Mouse (Mus musculus) midbrain, postnatal 0 days (tissue): ENCODE results near the gene Slc2a10. TPM values are rescaled to one million over a fixed set of nuclear protein-coding genes. Genes with fewer than 3 reads are reported as not detected.
"Not testable (repeated sequence)": the region's sequence is repeated elsewhere in the genome, so short reads cannot be mapped to it uniquely, and the experiment has no call there.

Experiments
- ATAC-seq: fragments of 200-750 bp; cut with Nextera tagmentation; 2 replicates; pipeline ENCODE4 v1.8.0; 2017; ENCODE audit warnings: moderate number of reproducible peaks, mild to moderate bottlenecking, moderate TSS enrichment, moderate library complexity; ENCODE audit not compliant: low FRiP score
- DNase-seq: peaks from one replicate; pipeline ENCODE4 v3.0.0-alpha.2; 2015; ENCODE audit warnings: low spot score
- H3K27ac ChIP-seq: fragments of 300-500 bp; sonication (generic); 2 replicates; pipeline ENCODE4 v1.5.1; 2014; ENCODE audit warnings: low read depth, mild to moderate bottlenecking, low read length, mixed read lengths
- H3K27me3 ChIP-seq: fragments of 300-500 bp; sonication (generic); 2 replicates; pipeline ENCODE4 v1.6.1; 2014; ENCODE audit warnings: low read length, control low read depth, mixed read lengths; ENCODE audit not compliant: insufficient read depth
- H3K36me3 ChIP-seq: fragments of 300-500 bp; sonication (generic); 2 replicates; pipeline ENCODE4 v1.6.1; 2014; ENCODE audit warnings: low read length, control low read depth, mixed read lengths; ENCODE audit not compliant: insufficient read depth
- H3K4me1 ChIP-seq: fragments of 300-500 bp; sonication (generic); 2 replicates; pipeline ENCODE4 v1.6.1; 2014; ENCODE audit warnings: mild to moderate bottlenecking, control low read depth, antibody characterized with exemption, low read length, mixed read lengths; ENCODE audit not compliant: insufficient read depth
- H3K4me2 ChIP-seq: fragments of 300-500 bp; sonication (generic); 2 replicates; pipeline ENCODE4 v1.6.1; 2014; ENCODE audit warnings: low read depth, mild to moderate bottlenecking, low read length, mixed read lengths; ENCODE audit not compliant: poor library complexity, severe bottlenecking
- H3K4me3 ChIP-seq: fragments of 300-500 bp; sonication (generic); 2 replicates; pipeline ENCODE4 v1.5.1; 2014; ENCODE audit warnings: low read depth, mild to moderate bottlenecking, low read length, moderate library complexity
- H3K9ac ChIP-seq: fragments of 300-500 bp; sonication (generic); replicated peaks from 2 replicates; pipeline ENCODE4 v1.6.1; 2014; ENCODE audit warnings: mild to moderate bottlenecking, low read length, moderate library complexity, mixed read lengths; ENCODE audit not compliant: poor library complexity, severe bottlenecking
- H3K9me3 ChIP-seq: fragments of 300-500 bp; sonication (generic); 2 replicates; pipeline ENCODE4 v1.6.1; 2016; ENCODE audit warnings: low read length, control low read depth
- CTCF ChIP-seq: IDR thresholded peaks from 2 replicates; pipeline ENCODE4 v1.5.1; 2016; ENCODE audit warnings: antibody characterized with exemption, mild to moderate bottlenecking
- WGBS: fragments of 180-500 bp; shearing (Covaris S2); extraction: QIAGEN DNeasy Blood & Tissue Kit; methylation state at CpG from one replicate; pipeline ENCODE4 v1.1.7; 2014; 5-methylcytosine and 5-hydroxymethylcytosine counted together
- polyA plus RNA-seq: library from polyadenylated mRNA; unstranded; fragments of >200 nt; fragmentation: Nextera tagmentation; extraction: Ambion mirVana; gene quantifications from 2 replicates; pipeline ENCODE4 v1.2.1, GENCODE M21; 2015
- total RNA-seq: library from RNA; depleted of rRNA; stranded (reverse); fragments of >200 nt; gene quantifications from 2 replicates; pipeline ENCODE4 v1.2.3, GENCODE M21; 2014

The Slc2a10 gene
- total and polyA plus RNA-seq, 2 experiments from 2014 or later: 1.9 to 2.5 TPM

DNA sequence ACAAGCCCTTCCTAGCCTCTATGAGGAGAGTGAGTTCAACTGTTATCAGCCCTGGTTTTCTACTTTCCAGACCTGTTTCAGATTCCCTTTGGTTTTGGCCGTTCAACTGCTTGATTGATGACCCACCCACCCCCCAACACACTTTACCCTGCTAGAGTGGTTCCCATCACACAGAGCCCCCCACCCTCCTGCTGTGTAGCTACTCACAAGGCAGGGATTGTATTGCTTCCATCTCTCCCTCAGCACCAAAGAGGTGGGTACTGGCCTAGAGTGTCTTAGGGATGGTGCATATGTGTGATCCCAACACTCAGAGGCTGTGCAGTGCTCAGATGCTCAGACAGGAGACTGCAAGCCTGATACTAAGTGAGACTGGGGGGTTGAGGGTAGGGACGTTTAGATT lies 9.1 kb upstream of the Slc2a10 start:
- Histone ChIP-seq H3K4me2 (no peak overlapping the region), H3K36me3 (peaks cover 10% of the 10 kb centered on the region), H3K9ac (peak overlapping the region; percentile 83; the same call in 1 of the 2 replicates), H3K27ac (peak overlapping the region; percentile 80), H3K9me3 (no peaks in the 10 kb centered on the region), H3K27me3 (no peaks in the 10 kb centered on the region), H3K4me3 (no peak overlapping the region), H3K4me1 (no peaks in the 10 kb centered on the region)
- WGBS: 47% methylated on average over 2 of the region's 2 CpGs
- no peak for TF ChIP-seq CTCF
- ATAC-seq: no peak
- no peak for DNase-seq

DNA sequence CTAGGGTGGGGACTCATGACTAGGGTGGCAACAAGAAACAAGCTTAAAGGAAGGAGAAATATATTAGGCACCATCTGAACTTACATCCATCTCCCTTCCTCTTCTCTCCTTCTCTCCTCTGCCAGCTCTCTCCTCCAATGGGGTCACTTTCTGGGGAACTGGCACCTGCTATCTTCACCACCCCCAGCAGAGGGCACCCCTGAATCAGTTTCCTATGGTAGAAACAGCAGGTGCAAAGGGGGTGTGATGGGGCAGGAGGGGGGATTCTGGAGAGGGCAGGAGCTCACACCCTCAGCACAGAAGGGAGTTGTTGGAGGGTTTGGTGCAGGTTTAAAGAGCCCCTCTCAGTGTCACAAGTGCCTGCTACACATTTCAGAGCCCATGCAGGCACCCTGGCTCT lies 7.3 kb upstream of the Slc2a10 start:
- Histone ChIP-seq H3K27me3 (no peaks in the 10 kb centered on the region), H3K4me2 (no peak overlapping the region), H3K9me3 (no peaks in the 10 kb centered on the region), H3K4me3 (no peak overlapping the region), H3K27ac (no peak overlapping the region), H3K9ac (no peak overlapping the region), H3K4me1 (no peaks in the 10 kb centered on the region), H3K36me3 (no peaks in the 10 kb centered on the region)
- no peak for ATAC-seq
- peak; percentile 61 for TF ChIP-seq CTCF
- DNase-seq: no peak

DNA sequence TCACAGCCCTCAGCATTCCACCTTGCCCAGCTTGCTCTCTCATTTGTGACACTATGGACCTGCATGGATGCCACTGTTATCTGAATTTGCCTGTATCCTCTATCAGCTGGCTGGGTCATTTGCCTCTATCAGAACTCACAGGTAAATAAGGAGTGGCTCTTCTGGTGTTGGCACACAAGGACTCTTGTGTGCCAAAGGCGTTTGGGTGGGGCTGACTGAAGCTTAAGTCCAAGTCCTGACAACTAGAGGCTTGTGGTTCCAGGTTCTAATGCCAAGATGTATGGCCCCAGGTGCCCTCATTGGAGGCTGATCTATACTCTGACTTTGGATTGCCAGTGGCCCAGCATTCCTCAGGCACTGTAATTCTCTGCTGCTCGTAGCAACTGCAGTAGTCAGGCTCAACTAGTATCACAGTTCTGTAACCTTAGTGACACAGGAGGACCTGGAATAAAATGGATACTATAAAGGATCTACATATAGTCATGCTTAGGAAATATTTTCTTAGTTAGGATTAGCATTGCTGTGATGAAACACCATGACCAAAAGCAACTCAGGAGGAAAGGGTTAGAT lies 5.8 kb upstream of the Slc2a10 start:
- H3K4me3 ChIP-seq: no peak overlapping the region
- no peaks in the 10 kb centered on the region for H3K4me1 ChIP-seq
- no peak for TF ChIP-seq CTCF
- no peak overlapping the region for H3K9ac ChIP-seq
- WGBS: 83% methylated on average over 2 of the region's 2 CpGs
- no peak overlapping the region for H3K4me2 ChIP-seq
- no peaks in the 10 kb centered on the region for H3K9me3 ChIP-seq
- ATAC-seq (no peak), DNase-seq (no peak)
- H3K27me3 ChIP-seq: no peaks in the 10 kb centered on the region
- H3K36me3 ChIP-seq: no peaks in the 10 kb centered on the region
- H3K27ac ChIP-seq: no peak overlapping the region

DNA sequence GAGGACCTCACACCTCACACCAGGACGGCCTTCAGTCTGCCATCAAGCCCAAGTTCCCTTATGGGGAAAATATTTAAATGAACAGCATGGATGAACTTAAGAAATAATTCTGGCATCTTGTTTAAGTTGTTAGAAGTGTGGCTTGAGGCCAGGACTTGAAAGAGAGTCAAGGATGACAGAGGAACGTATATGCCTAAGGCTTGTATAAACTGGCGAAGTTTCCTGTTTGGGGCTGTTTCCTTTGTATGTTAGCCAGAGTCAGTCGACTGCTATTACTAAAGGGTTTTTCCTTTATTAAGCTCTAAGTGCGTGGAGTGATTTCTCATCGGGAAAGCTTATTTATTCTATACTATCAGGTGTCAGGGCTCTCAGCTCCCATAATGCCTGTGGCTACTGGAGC lies 4.8 kb upstream of the Slc2a10 start:
- Histone ChIP-seq H3K9ac (no peak overlapping the region), H3K9me3 (no peaks in the 10 kb centered on the region), H3K27me3 (no peaks in the 10 kb centered on the region), H3K4me3 (no peak overlapping the region), H3K27ac (no peak overlapping the region), H3K4me1 (no peaks in the 10 kb centered on the region), H3K4me2 (no peak overlapping the region), H3K36me3 (no peaks in the 10 kb centered on the region)
- TF ChIP-seq CTCF: no peak
- 77% methylated on average over 6 of the region's 6 CpGs for WGBS
- DNase-seq: no peak
- no peak for ATAC-seq

DNA sequence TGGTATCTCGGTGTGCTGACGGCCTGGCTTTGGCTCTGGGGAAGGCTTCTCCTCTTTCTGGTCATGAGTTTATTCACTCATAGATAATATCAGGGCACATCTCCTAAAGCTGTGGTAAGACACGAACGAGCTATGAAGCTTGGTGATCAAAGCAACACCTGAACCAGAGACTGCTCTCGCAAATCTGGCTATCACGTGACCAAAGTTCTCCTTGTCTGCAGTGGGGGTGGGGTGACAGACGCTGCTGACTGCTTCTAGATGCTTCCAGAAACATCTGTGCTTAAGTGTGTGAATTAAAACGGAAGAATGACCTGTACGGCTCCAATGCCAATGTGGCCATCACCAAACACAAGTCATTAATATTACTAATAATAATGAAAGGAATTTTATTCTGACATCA lies 6.1 kb downstream of the Slc2a10 start:
- DNase-seq (no peak), ATAC-seq (no peak)
- H3K4me2 ChIP-seq: no peak overlapping the region
- 77% methylated on average over 9 of the region's 9 CpGs for WGBS
- no peak overlapping the region for H3K27ac ChIP-seq
- no peaks in the 10 kb centered on the region for H3K36me3 ChIP-seq
- H3K9me3 ChIP-seq: no peaks in the 10 kb centered on the region
- peaks cover 5% of the 10 kb centered on the region for H3K4me1 ChIP-seq
- H3K4me3 ChIP-seq: no peak overlapping the region
- H3K27me3 ChIP-seq: no peaks in the 10 kb centered on the region
- no peak for TF ChIP-seq CTCF
- no peak overlapping the region for H3K9ac ChIP-seq

DNA sequence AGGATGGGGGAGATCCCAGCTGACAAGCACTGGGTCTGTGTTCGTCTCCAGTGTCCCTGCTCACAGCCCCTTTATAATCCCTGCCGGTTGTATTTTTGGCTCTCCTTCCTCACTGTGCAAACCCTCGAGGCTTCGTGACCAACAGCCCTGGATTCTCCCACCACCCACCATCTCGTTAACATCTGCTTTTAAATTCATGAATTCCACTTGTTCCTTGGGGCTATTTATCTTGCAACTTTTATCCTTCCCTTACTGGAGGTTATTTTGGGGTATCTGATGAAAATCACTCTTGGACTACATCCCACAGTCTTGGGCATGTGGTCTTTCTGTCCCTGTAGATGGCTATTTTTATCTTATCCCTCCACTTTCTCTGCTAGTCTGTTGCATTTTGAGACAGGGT lies 6.9 kb downstream of the Slc2a10 start:
- no peak for DNase-seq
- peaks cover 5% of the 10 kb centered on the region for H3K4me1 ChIP-seq
- TF ChIP-seq CTCF: no peak
- H3K27me3 ChIP-seq: no peaks in the 10 kb centered on the region
- WGBS: 25% methylated on average over 5 of the region's 5 CpGs
- no peak overlapping the region for H3K4me3 ChIP-seq
- no peaks in the 10 kb centered on the region for H3K36me3 ChIP-seq
- ATAC-seq: no peak
- no peak overlapping the region for H3K9ac ChIP-seq
- H3K27ac ChIP-seq: no peak overlapping the region
- H3K9me3 ChIP-seq: no peaks in the 10 kb centered on the region
- no peak overlapping the region for H3K4me2 ChIP-seq

DNA sequence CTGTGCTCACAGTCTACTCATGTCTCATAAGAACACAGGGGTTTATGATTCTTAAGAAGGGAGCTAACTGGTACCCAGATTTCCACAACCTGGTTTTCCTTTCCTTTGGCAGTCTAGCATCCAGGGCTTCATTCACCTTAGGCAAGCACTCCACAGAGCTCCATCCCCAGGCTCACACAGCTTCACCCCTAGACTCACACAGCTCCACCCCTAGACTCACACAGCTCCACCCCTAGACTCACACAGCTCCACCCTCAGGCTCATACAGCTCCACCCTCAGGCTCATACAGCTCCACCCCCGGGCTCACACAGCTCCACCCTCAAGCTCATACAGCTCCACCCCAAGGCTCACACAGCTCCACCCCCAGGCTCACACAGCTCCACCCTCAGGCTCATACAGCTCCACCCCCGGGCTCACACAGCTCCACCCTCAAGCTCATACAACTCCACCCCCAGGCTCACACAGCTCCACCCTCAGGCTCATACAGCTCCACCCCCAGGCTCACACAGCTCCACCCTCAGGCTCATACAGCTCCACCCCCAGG lies 7.4 kb downstream of the Slc2a10 start:
- not testable (repeated sequence) for ATAC-seq, H3K4me2 ChIP-seq, H3K9ac ChIP-seq, DNase-seq, H3K36me3 ChIP-seq, H3K9me3 ChIP-seq, H3K27me3 ChIP-seq, H3K4me3 ChIP-seq, H3K4me1 ChIP-seq, H3K27ac ChIP-seq
- WGBS: 72% methylated on average over 2 of the region's 2 CpGs

DNA sequence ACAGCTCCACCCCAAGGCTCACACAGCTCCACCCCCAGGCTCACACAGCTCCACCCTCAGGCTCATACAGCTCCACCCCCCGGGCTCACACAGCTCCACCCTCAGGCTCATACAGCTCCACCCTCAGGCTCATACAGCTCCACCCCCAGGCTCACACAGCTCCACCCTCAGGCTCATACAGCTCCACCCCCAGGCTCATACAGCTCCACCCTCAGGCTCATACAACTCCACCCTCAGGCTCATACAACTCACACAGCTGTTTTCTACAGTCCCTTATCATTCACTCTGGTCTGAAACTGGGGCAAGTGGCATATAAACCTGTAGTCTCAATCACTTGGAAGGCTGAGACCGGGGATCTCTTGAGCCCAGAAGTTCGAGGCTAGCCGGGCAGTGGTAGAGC lies 7.9 kb downstream of the Slc2a10 start:
- H3K9ac ChIP-seq, H3K9me3 ChIP-seq, H3K4me1 ChIP-seq, H3K27me3 ChIP-seq, DNase-seq, H3K27ac ChIP-seq, H3K36me3 ChIP-seq, H3K4me2 ChIP-seq, H3K4me3 ChIP-seq, ATAC-seq: not testable (repeated sequence)
- 87% methylated on average over 4 of the region's 4 CpGs for WGBS
